Mouse (Mus musculus) urinary bladder, postnatal 14 days (tissue): ENCODE results near the gene Ttc17.

Experiments used
- DNase-seq: peaks from one replicate; pipeline ENCODE4 v3.0.0; 2021; ENCODE audit warnings: low spot score

Ttc17 gene

DNA sequence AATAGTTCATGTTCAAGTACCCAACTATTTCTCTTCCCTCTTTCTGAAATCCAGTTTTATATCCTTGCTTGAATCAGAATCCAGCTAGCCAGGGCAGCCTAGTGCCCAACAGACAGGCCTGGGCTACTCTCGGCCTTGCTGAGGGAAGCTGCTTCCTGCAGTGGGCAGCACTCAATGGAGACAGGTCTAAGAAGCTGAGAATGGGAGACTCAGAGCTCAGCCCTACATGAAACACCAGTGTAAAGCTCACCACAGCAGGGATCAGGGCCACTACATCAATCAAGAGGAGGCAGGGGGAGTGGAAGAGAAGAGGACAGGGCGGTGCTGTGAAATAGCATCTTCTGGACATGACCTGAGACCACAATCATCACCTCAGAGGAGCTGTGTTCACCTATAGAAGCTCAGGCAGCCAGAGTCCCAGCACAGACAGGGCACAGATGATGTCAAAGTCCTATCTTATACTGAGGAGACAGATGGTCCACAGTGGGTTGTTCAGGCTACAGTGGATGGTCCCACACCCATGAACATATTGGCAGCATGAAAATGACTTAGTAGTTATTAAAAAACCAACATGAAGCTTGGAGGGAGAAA is 25.3 kb downstream of the Ttc17 start:
- no peak for DNase-seq

- DNase-seq, result no peak
Measured at GRCm38 (mm10) chr2:94378678-94379077, 27.8 kb downstream of the Ttc17 start.

DNA sequence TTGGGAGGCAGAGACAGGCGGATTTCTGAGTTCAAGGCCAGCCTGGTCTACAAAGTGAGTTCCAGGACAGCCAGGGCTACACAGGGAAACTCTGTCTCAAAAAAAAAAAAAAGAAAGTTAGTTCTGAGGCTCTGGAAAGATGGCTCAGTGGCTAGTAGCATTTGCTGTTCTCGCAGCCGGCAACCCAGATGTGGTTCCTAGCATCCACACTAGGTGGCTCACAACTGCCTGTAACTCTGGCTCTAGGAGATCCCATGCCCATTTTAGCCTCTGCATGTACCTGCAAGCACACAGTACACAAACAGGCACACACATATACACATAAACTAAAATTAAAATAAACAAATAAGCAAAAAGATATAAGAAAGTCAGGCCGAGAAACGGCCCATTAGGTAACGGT is 35.4 kb downstream of the Ttc17 start:
- DNase-seq, result peak; percentile 22

DNA sequence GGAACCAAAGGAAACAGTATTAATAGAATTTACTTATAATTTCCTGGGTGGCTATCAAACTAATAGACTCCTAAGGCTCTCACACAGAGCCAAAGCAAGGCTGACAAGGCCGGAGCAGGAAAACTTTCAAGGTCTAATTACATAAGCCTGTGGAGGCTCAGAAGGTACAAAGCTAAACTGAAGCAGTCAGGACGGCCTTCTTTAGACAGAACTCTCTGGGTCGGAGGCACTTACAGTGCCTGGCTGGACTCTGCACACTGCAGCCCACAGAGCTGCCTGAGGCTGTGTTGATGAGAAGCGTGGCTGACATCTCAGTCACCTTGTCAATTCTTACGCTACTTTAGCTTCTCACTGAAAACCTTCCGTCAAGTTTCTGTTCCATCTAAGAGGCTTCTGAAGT is 42.7 kb downstream of the Ttc17 start:
- DNase-seq, result no peak

DNA sequence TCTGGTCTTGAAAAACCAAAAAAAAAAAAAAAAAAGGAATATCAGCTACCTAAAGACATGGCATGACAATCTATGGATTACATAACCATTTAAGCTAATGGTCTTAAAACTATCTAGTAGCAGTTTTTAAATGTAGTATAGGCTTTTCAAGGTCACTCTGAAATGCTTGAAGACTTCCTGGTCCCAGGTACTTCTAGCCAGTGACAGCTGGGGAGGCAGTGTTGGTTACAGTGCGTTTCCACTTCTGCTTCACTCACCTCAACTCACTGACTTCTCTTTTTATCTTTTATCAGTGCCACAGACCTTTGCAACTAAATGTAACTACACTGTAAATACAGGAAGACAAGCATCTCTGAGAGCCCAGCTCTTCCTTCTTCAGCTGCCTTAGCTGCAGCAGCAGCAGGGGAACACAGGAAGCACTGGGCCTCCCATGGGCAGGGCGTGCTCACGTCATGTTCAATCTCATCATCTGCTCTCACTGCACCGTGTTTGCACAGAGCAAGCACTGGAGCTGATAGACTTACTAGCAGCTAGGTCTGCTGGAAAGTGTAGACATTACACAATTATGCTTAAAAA is 46.0 kb downstream of the Ttc17 start:
- peak; percentile 14 for DNase-seq

DNA sequence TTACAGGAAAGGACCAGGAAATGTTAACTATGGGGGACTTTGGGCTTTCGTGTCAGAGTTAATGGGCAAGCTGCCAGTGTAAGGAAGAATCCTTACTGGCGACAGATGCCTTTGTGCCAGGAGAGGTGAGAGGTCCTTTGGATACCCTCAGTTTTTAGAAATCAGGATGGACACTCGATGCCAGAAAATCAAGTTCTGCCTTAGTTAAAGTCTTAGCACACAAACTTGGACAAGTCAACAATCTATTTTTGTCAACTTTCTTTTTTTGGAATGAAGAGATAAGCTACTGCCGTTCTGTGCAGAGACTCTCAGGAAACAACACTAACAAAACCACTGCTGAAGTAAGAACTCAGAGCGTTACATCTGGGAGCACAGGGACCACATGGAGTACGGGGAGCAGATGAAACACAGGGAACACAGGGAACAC is 58.3 kb downstream of the Ttc17 start:
- DNase-seq, result no peak

DNA sequence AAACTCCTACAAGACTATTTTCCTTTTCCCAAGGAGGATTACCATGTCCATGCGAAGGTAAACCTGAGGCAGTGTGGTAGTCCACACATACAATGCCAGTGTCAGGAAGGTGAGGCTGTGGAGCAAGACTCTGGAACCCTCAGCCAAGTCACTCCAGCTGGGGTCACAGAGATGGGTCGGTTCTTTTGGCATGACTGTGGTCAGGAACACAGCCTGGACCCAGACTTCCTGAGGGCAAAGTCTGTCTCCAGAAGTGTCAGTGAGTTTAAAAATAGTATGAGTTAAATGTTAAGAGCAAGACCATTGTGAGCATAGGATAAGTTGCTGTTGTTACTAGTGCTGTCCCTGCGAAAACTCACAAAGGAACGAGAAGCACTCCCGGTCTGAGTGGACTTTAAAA is 59.7 kb downstream of the Ttc17 start:
- DNase-seq, result no peak

DNA sequence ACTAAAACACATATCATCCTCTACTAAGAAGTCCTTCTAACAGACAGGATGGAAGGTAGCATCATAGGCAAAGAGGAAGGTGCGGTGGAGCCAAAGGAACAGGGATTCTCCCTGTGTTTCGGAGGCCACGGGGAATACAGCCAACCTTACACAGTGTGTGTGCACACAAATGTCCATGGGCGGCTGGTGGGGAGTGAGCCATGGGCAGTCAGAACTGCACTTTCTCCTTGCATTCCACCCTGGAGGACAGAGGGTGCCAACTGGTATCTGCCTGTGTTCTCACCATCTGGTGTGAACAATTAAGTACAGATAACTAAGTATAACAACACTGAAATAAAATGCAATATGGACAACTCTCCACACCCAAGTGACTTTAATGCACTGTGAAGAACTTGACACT is 61.9 kb downstream of the Ttc17 start:
- DNase-seq, result no peak

GRCm38 (mm10) chr2:94343290-94344285 is 62.9 kb downstream of the Ttc17 start:
- no peak for DNase-seq

- no peak for DNase-seq
Measured at GRCm38 (mm10) chr2:94340769-94341168, 65.7 kb downstream of the Ttc17 start.

GRCm38 (mm10) chr2:94339495-94339894 is 67.0 kb downstream of the Ttc17 start:
- DNase-seq, result no peak

GRCm38 (mm10) chr2:94336336-94336735 is 70.2 kb downstream of the Ttc17 start:
- DNase-seq, result no peak

DNA sequence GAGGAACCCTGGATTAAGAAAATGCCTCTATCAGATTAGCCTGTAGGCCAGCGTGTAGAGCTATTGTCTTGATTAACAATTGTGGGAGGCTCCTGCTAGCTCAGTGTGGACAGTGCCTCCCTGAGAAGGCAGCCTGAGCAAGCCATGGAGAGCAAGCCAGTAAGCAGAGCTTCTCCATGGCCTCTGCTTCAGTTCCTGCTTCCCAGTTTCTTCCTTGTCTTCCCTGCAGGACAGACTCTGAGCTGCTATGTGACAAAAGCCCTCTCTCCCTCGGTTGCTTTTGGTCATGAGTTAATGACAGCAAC is 71.8 kb downstream of the Ttc17 start:
- DNase-seq, result no peak

DNA sequence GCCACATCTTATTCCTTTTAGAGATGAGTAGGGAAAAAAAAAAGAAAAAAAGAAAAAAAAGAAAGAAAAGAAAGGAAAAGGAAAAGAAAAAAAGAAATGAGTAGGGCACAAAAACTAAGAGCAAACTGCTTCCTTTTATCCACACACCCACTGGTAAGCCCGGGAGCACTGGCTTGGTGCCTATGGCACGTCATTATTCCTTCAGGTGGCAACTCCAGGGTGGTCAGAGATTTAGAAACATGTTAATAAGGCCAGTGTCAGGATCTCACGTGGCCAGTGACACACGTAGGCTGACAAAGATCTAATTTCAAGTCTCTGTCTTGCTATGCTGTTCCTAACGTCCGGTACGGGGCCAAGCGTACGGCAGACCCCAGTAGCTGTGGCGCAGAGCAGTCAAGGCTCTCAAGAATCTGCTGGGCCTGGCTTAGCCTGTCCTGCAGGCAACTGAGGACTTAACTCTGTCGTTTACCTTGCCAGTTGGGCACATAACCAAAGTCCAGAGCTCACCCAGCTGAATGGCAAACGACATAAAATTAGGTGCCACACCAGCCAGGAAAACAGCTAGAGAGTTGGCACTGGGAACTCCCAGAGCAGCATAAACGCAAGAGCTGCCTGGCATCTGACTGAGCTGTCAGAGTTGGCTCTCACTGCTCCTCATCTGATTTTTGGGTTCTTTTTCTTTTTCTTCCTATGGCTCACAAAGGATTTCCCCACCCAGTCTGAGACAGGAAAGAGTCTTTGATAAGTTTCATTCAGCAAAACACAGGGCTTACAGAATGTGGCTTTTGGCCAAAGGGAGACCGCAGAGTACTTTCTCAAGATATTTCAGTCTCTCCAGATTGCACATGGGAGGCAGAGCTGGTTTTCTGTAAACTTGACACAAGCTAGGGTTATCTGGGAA is 72.4 kb downstream of the Ttc17 start:
- DNase-seq, result no peak

GRCm38 (mm10) chr2:94333086-94333485 is 73.4 kb downstream of the Ttc17 start:
- no peak for DNase-seq

DNA sequence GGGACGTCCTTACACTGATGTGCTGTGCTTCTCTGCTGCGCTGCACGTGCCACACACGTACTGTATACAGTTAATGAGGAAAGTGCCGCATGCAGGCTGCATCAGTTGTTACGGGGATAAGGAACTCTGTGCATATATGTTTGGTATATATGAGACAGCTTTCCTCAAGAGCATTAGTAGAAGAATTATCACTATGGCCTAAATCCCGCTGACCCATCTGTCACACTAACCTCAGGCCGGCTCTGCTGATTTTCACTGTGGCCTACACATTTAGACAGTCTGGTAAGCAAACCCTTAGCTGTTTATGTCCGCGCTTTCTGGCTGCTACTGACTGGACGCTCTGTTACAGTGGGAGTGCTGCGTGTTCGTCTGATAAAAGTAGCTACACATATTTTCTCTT is 77.2 kb downstream of the Ttc17 start:
- DNase-seq, result no peak

- no peak for DNase-seq
Measured at GRCm38 (mm10) chr2:94327836-94328235, 78.7 kb downstream of the Ttc17 start.

- DNase-seq, result no peak
Measured at GRCm38 (mm10) chr2:94319780-94320179, 86.7 kb downstream of the Ttc17 start.

DNA sequence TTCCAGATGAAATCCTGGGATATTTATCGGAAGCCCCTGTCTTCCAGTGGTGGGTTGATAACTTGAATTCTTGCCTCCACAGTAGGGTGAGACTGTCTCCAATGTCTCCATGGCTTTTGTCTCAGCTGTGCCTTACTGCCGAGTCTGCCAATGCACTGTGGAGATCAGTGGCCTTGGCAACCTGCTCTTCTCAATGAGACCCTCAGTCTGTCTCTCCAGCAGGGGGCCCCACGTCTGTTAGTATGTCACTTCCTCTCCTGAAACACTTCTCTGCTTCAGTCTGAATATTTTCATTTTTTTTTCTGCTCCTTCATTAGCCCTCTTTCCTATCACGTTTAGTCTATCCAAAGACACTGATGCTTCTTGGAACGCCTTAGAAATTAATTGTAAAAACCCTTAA is 90.0 kb downstream of the Ttc17 start:
- no peak for DNase-seq

- DNase-seq, result no peak
Measured at GRCm38 (mm10) chr2:94303984-94304383, 102.5 kb downstream of the Ttc17 start.

DNA sequence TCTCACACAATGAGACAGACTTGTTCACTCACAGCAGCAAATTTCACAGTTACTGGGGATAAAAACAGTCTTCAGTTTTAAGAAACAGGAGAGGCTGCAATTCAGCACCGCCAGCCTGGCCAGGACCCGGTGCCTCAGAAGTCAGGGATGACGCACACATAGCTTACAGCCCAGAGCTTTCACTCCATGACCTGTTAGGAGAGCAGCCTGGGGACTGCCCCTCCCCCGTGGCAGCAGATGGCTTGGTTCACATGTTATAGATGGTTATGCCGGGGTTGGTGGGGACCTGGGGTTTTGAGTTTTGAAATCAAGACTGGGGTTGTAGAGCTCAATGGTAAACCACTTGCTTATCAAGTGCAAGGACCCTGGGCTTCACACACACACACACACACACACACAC is 104.1 kb downstream of the Ttc17 start:
- no peak for DNase-seq

- DNase-seq, result no peak
Measured at GRCm38 (mm10) chr2:94301749-94302148, 104.7 kb downstream of the Ttc17 start.
